Mouse (Mus musculus): Measurements from ENCODE around the gene Gm20388. TPM values are rescaled to one million over a fixed set of nuclear protein-coding genes. Genes with fewer than 3 reads are reported as not detected.

Gm20388 gene
- polyA plus RNA-seq, 1 experiment from 2014 or later, result 1.4 TPM

DNA sequence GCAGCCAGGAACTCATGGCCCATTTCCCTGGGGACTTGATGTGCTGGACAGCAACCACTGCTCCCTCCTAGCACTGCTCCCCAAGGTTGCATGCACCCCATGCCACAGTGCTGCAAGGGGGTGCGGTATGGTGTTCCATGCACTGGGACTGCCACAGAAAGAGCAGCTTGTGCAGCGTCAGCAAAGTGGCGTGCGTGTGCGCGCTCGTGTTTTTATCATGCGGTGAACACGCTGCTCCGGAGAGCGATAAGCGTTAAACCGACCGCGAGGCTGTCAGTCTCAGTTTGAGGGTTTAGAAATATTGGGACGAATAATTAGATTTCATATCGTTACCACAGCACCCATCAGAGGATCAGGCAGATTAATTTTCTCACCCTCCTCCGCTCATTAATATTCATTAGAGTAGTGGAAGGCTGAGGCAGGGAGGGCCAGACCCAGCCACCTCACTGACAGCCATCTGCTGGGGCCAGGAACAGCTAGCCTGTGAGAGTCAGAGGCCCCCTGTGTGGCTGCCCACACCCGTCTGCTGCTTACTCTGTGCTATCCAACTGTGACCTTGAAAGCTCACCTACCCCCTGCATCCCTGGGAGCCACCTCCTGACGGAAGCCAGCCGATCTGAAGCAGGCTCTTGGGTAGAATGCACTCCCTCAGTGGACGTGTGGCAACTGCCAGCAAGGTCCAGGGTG is 2419.1 kb downstream of the Gm20388 start:
- peak; percentile 55 for ATAC-seq (ENCODE audit: low read depth)
- H3K9me3 ChIP-seq (replicated peaks; ENCODE audit: control insufficient read depth, low read length), result peaks cover 8% of the 10 kb centered on the region
- WGBS (ENCODE audit: insufficient replicate concordance), result 36% methylated on average over 22 of the region's 22 CpGs
- H3K4me2 ChIP-seq (ENCODE audit: low read depth, low read length), result peak overlapping the region; percentile 52
- peaks cover 81% of the 10 kb centered on the region for H3K4me1 ChIP-seq (ENCODE audit: control insufficient read depth, low read depth, low read length)
- H3K4me3 ChIP-seq (ENCODE audit: low read depth, low read length), result peak overlapping the region; percentile 27; the same call in 1 of the 2 replicates
- peak overlapping the region; percentile 99 for H3K27ac ChIP-seq (ENCODE audit: low read length)
- peak overlapping the region; percentile 58 for H3K9ac ChIP-seq (ENCODE audit: low read depth, low read length)
- peaks cover 60% of the 10 kb centered on the region for H3K36me3 ChIP-seq (ENCODE audit: control insufficient read depth, insufficient read depth)
- H3K27me3 ChIP-seq (ENCODE audit: control insufficient read depth, insufficient read depth, low read depth, low read length), result no peaks in the 10 kb centered on the region

GRCm38 (mm10) chr8:122330446-122331133 is 2419.9 kb downstream of the Gm20388 start:
- Histone ChIP-seq H3K4me3 (ENCODE audit: low read depth, low read length) (peak overlapping the region; percentile 27; the same call in 1 of the 2 replicates), H3K4me1 (ENCODE audit: control insufficient read depth, low read depth, low read length) (peaks cover 72% of the 10 kb centered on the region), H3K36me3 (ENCODE audit: control insufficient read depth, insufficient read depth) (peaks cover 64% of the 10 kb centered on the region), H3K4me2 (ENCODE audit: low read depth, low read length) (peak overlapping the region; percentile 52), H3K9ac (ENCODE audit: low read depth, low read length) (peak overlapping the region; percentile 58), H3K9me3 (replicated peaks; ENCODE audit: control insufficient read depth, low read length) (peaks cover 17% of the 10 kb centered on the region), H3K27ac (ENCODE audit: low read length) (peak overlapping the region; percentile 99), H3K27me3 (ENCODE audit: control insufficient read depth, insufficient read depth, low read depth, low read length) (no peaks in the 10 kb centered on the region)
- WGBS (ENCODE audit: insufficient replicate concordance), result 49% methylated on average over 12 of the region's 12 CpGs
- peak; percentile 79 for ATAC-seq (ENCODE audit: low read depth)

- Histone ChIP-seq H3K27ac (ENCODE audit: low read length) (peak overlapping the region; percentile 99), H3K4me3 (ENCODE audit: low read depth, low read length) (no peak overlapping the region), H3K9ac (ENCODE audit: low read depth, low read length) (peak overlapping the region; percentile 42), H3K9me3 (replicated peaks; ENCODE audit: control insufficient read depth, low read length) (peaks cover 23% of the 10 kb centered on the region), H3K4me2 (ENCODE audit: low read depth, low read length) (no peak overlapping the region), H3K27me3 (ENCODE audit: control insufficient read depth, insufficient read depth, low read depth, low read length) (no peaks in the 10 kb centered on the region), H3K36me3 (ENCODE audit: control insufficient read depth, insufficient read depth) (peaks cover 67% of the 10 kb centered on the region), H3K4me1 (ENCODE audit: control insufficient read depth, low read depth, low read length) (peaks cover 67% of the 10 kb centered on the region)
- ATAC-seq (ENCODE audit: low read depth), result no peak
- WGBS (ENCODE audit: insufficient replicate concordance), result 62% methylated on average over 3 of the region's 3 CpGs
Measured at GRCm38 (mm10) chr8:122331134-122331523, 2420.5 kb downstream of the Gm20388 start.

GRCm38 (mm10) chr8:122332753-122333506 is 2422.3 kb downstream of the Gm20388 start:
- H3K4me3 ChIP-seq (ENCODE audit: low read depth, low read length), result no peak overlapping the region
- ATAC-seq (ENCODE audit: low read depth), result no peak

DNA sequence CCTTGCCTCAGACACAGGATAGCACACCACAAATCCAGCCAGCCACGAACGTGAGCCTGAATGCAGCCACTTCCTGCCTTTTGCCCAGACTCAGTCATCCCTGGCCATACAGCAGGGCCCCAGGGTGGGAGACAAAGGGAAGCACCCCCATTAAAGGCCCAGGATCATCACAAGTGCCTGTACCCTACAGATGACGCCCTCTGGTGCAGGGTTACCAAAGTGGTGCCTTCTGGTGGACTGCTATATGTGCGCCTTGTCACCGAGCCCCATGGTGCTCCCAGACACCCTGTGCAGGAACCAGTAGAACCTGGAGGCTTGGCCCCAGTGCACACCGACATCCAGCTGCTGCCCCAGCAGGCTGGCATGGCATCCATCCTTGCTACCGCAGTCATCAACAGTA is 2422.9 kb downstream of the Gm20388 start:
- Histone ChIP-seq H3K4me1 (ENCODE audit: control insufficient read depth, low read depth, low read length) (peaks cover 43% of the 10 kb centered on the region), H3K27me3 (ENCODE audit: control insufficient read depth, insufficient read depth, low read depth, low read length) (no peaks in the 10 kb centered on the region), H3K9ac (ENCODE audit: low read depth, low read length) (no peak overlapping the region), H3K4me2 (ENCODE audit: low read depth, low read length) (no peak overlapping the region), H3K27ac (ENCODE audit: low read length) (no peak overlapping the region), H3K9me3 (replicated peaks; ENCODE audit: control insufficient read depth, low read length) (peaks cover 32% of the 10 kb centered on the region), H3K4me3 (ENCODE audit: low read depth, low read length) (no peak overlapping the region), H3K36me3 (ENCODE audit: control insufficient read depth, insufficient read depth) (peaks cover 74% of the 10 kb centered on the region)
- ATAC-seq (ENCODE audit: low read depth), result no peak
- 80% methylated on average over 7 of the region's 7 CpGs for WGBS (ENCODE audit: insufficient replicate concordance)

More at GRCm38 (mm10) chr8:122332753-122333506, 2422.3 kb downstream of the Gm20388 start:
- H3K27me3 ChIP-seq (ENCODE audit: control insufficient read depth, insufficient read depth, low read depth, low read length), result no peaks in the 10 kb centered on the region
- H3K27ac ChIP-seq (ENCODE audit: low read length), result 0 out of 2 replicates have a peak overlapping the region, but pooled peaks have one; percentile 10
- peaks cover 32% of the 10 kb centered on the region for H3K9me3 ChIP-seq (replicated peaks; ENCODE audit: control insufficient read depth, low read length)
- no peak overlapping the region for H3K4me2 ChIP-seq (ENCODE audit: low read depth, low read length)
- 71% methylated on average over 6 of the region's 6 CpGs for WGBS (ENCODE audit: insufficient replicate concordance)
- H3K4me1 ChIP-seq (ENCODE audit: control insufficient read depth, low read depth, low read length), result peaks cover 49% of the 10 kb centered on the region
- peaks cover 71% of the 10 kb centered on the region for H3K36me3 ChIP-seq (ENCODE audit: control insufficient read depth, insufficient read depth)
- no peak overlapping the region for H3K9ac ChIP-seq (ENCODE audit: low read depth, low read length)

- no peak overlapping the region for H3K27ac ChIP-seq (ENCODE audit: low read length)
- H3K4me1 ChIP-seq (ENCODE audit: control insufficient read depth, low read depth, low read length), result peaks cover 29% of the 10 kb centered on the region
- H3K9ac ChIP-seq (ENCODE audit: low read depth, low read length), result no peak overlapping the region
- H3K4me2 ChIP-seq (ENCODE audit: low read depth, low read length), result no peak overlapping the region
- no peak overlapping the region for H3K4me3 ChIP-seq (ENCODE audit: low read depth, low read length)
- WGBS (ENCODE audit: insufficient replicate concordance), result 95% methylated on average over 13 of the region's 13 CpGs
- H3K27me3 ChIP-seq (ENCODE audit: control insufficient read depth, insufficient read depth, low read depth, low read length), result no peaks in the 10 kb centered on the region
- peaks cover 32% of the 10 kb centered on the region for H3K9me3 ChIP-seq (replicated peaks; ENCODE audit: control insufficient read depth, low read length)
- no peak for ATAC-seq (ENCODE audit: low read depth)
- peaks cover 74% of the 10 kb centered on the region for H3K36me3 ChIP-seq (ENCODE audit: control insufficient read depth, insufficient read depth)
Measured at GRCm38 (mm10) chr8:122334791-122335490, 2424.3 kb downstream of the Gm20388 start.

DNA sequence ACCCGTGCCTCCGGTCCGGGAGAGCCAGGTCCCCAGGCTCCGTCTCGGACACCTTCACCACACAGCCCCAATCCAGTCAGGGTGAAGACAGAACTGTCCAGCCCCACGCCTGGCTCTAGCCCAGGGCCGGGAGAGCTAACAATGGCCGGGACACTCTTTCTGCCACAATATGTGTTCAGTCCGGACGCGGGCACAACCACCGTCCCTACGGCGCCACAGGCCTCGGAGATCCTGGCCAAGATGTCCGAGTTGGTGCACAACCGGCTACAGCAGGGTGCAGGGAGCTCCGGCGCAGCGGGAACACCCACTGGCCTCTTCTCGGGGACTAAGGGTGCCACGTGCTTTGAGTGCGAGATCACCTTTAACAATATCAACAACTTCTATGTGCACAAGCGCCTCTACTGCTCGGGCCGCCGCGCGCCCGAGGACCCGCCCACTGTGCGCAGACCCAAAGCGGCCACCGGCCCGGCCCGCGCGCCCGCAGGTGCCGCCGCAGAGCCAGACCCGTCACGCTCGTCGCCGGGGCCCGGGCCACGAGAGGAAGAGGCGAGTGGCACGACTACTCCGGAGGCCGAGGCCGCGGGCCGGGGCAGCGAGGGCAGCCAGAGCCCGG is 2425.1 kb downstream of the Gm20388 start:
- no peak for ATAC-seq (ENCODE audit: low read depth)
- 82% methylated on average over 57 of the region's 57 CpGs for WGBS (ENCODE audit: insufficient replicate concordance)
- H3K4me3 ChIP-seq (ENCODE audit: low read depth, low read length), result peak overlapping the region; percentile 21; the same call in 1 of the 2 replicates

GRCm38 (mm10) chr8:122336251-122336910 is 2425.7 kb downstream of the Gm20388 start:
- Histone ChIP-seq H3K36me3 (ENCODE audit: control insufficient read depth, insufficient read depth) (peaks cover 70% of the 10 kb centered on the region), H3K4me1 (ENCODE audit: control insufficient read depth, low read depth, low read length) (peaks cover 14% of the 10 kb centered on the region), H3K4me3 (ENCODE audit: low read depth, low read length) (peak overlapping the region; percentile 21; the same call in 1 of the 2 replicates), H3K4me2 (ENCODE audit: low read depth, low read length) (peak overlapping the region; percentile 1; the same call in 1 of the 2 replicates), H3K9me3 (replicated peaks; ENCODE audit: control insufficient read depth, low read length) (peaks cover 32% of the 10 kb centered on the region), H3K27ac (ENCODE audit: low read length) (no peak overlapping the region), H3K27me3 (ENCODE audit: control insufficient read depth, insufficient read depth, low read depth, low read length) (no peaks in the 10 kb centered on the region), H3K9ac (ENCODE audit: low read depth, low read length) (no peak overlapping the region)
- ATAC-seq (ENCODE audit: low read depth), result no peak
- 77% methylated on average over 78 of the region's 81 CpGs for WGBS (ENCODE audit: insufficient replicate concordance)

More for the DNA sequence above, 2425.1 kb downstream of the Gm20388 start:
- H3K27ac ChIP-seq (ENCODE audit: low read length), result no peak overlapping the region
- H3K4me1 ChIP-seq (ENCODE audit: control insufficient read depth, low read depth, low read length), result peaks cover 21% of the 10 kb centered on the region
- no peak overlapping the region for H3K9ac ChIP-seq (ENCODE audit: low read depth, low read length)
- peak overlapping the region; percentile 1; the same call in 1 of the 2 replicates for H3K4me2 ChIP-seq (ENCODE audit: low read depth, low read length)
- peaks cover 32% of the 10 kb centered on the region for H3K9me3 ChIP-seq (replicated peaks; ENCODE audit: control insufficient read depth, low read length)
- H3K27me3 ChIP-seq (ENCODE audit: control insufficient read depth, insufficient read depth, low read depth, low read length), result no peaks in the 10 kb centered on the region
- H3K36me3 ChIP-seq (ENCODE audit: control insufficient read depth, insufficient read depth), result peaks cover 74% of the 10 kb centered on the region

All from liver, embryonic 16.5 days (tissue).